Mouse (Mus musculus) cerebellum, adult 11 months (tissue): ENCODE measurements at regions not wholly inside any gene's neighbourhood (a gene's known extent, or its start where the extent isn't known, plus 50 kb on each side); places are given as distances from the start of the nearest gene placed in this dataset.

Experiments
- DNase-seq: peaks from one replicate; pipeline ENCODE4 v3.0.0; 2022

- DNase-seq, result no peak
Measured at GRCm38 (mm10) chr2:160186106-160186505, 147.9 kb downstream of the Gm826 start.

GRCm38 (mm10) chr2:160170975-160171515 is 162.9 kb downstream of the Gm826 start:
- no peak for DNase-seq

GRCm38 (mm10) chr2:160158599-160159261 is 175.2 kb downstream of the Gm826 start:
- no peak for DNase-seq

- no peak for DNase-seq
Measured at GRCm38 (mm10) chr2:160153781-160154180, 180.2 kb downstream of the Gm826 start.

- DNase-seq, result no peak
Measured at GRCm38 (mm10) chr2:160152101-160152500, 181.9 kb downstream of the Gm826 start.

GRCm38 (mm10) chr2:160148936-160149335 is 185.0 kb downstream of the Gm826 start:
- DNase-seq, result no peak

- no peak for DNase-seq
Measured at GRCm38 (mm10) chr2:160148516-160148915, 185.4 kb downstream of the Gm826 start.

- no peak for DNase-seq
Measured at GRCm38 (mm10) chr2:160148031-160148430, 185.9 kb downstream of the Gm826 start.

GRCm38 (mm10) chr2:160140166-160140740 is 193.7 kb downstream of the Gm826 start:
- DNase-seq, result no peak

GRCm38 (mm10) chr2:160138091-160138490 is 195.9 kb downstream of the Gm826 start:
- no peak for DNase-seq

GRCm38 (mm10) chr2:160131797-160132196 is 202.2 kb downstream of the Gm826 start:
- DNase-seq, result no peak

- DNase-seq, result no peak
Measured at GRCm38 (mm10) chr2:160131386-160131785, 202.6 kb downstream of the Gm826 start.

GRCm38 (mm10) chr2:160117148-160117547 is 216.8 kb downstream of the Gm826 start:
- DNase-seq, result no peak

GRCm38 (mm10) chr2:160111176-160111692 is 222.7 kb downstream of the Gm826 start:
- DNase-seq, result no peak

- DNase-seq, result no peak
Measured at GRCm38 (mm10) chr2:160093078-160093477, 240.9 kb downstream of the Gm826 start.

- no peak for DNase-seq
Measured at GRCm38 (mm10) chr2:160085999-160086398, 248.0 kb downstream of the Gm826 start.

GRCm38 (mm10) chr2:160083674-160084073 is 250.3 kb downstream of the Gm826 start:
- no peak for DNase-seq

GRCm38 (mm10) chr2:160082106-160082653 is 251.8 kb downstream of the Gm826 start:
- no peak for DNase-seq

GRCm38 (mm10) chr2:160075694-160076093 is 258.3 kb downstream of the Gm826 start:
- DNase-seq, result no peak

- no peak for DNase-seq
Measured at GRCm38 (mm10) chr2:160070441-160070840, 263.5 kb downstream of the Gm826 start.

- DNase-seq, result no peak
Measured at GRCm38 (mm10) chr2:160068772-160069171, 265.2 kb downstream of the Gm826 start.

- no peak for DNase-seq
Measured at GRCm38 (mm10) chr2:160067904-160068303, 266.1 kb downstream of the Gm826 start.

- DNase-seq, result no peak
Measured at GRCm38 (mm10) chr2:160066491-160067303, 267.3 kb downstream of the Gm826 start.
